Mouse (Mus musculus) heart, embryonic 10.5 days (tissue): ENCODE data around the gene Krt42. TPM values are rescaled to one million over a fixed set of nuclear protein-coding genes. Genes with fewer than 3 reads are reported as not detected.
"Not testable (repeated sequence)": the region's sequence is repeated elsewhere in the genome, so short reads cannot be mapped to it uniquely, and the experiment has no call there.

Source experiments
- DNase-seq: peaks from one replicate; pipeline ENCODE4 v3.0.0-alpha.2; 2017; ENCODE audit warnings: low spot score
- H3K27ac ChIP-seq: fragments of 300-500 bp; sonication (generic); 2 replicates; pipeline ENCODE4 v1.5.1; 2016; ENCODE audit warnings: mild to moderate bottlenecking
- H3K27me3 ChIP-seq: fragments of 300-500 bp; sonication (generic); 2 replicates; pipeline ENCODE4 v1.6.1; 2016; ENCODE audit warnings: mild to moderate bottlenecking; ENCODE audit not compliant: poor library complexity, insufficient read depth, severe bottlenecking
- H3K36me3 ChIP-seq: fragments of 300-500 bp; sonication (generic); 2 replicates; pipeline ENCODE4 v1.6.1; 2016; ENCODE audit warnings: mild to moderate bottlenecking, moderate library complexity
- H3K4me1 ChIP-seq: fragments of 300-500 bp; sonication (generic); 2 replicates; pipeline ENCODE4 v1.6.1; 2016; ENCODE audit warnings: mild to moderate bottlenecking
- H3K4me3 ChIP-seq: fragments of 300-500 bp; sonication (generic); 2 replicates; pipeline ENCODE4 v1.5.1; 2016; ENCODE audit warnings: mild to moderate bottlenecking, moderate library complexity
- H3K9me3 ChIP-seq: fragments of 300-500 bp; sonication (generic); 2 replicates; pipeline ENCODE4 v1.6.1; 2016; ENCODE audit warnings: mild to moderate bottlenecking, moderate library complexity
- WGBS: fragments of 180-500 bp; shearing (Covaris S2); methylation state at CpG from one replicate; pipeline ENCODE4 v1.1.7; 2016; 5-methylcytosine and 5-hydroxymethylcytosine counted together
- polyA plus RNA-seq: library from polyadenylated mRNA; unstranded; fragments of >200 nt; fragmentation: Nextera tagmentation; extraction: Ambion mirVana; gene quantifications from 2 replicates; pipeline ENCODE4 v1.2.1, GENCODE M21; 2016

The Krt42 gene
- polyA plus RNA-seq, 1 experiment from 2014 or later: not detected

DNA sequence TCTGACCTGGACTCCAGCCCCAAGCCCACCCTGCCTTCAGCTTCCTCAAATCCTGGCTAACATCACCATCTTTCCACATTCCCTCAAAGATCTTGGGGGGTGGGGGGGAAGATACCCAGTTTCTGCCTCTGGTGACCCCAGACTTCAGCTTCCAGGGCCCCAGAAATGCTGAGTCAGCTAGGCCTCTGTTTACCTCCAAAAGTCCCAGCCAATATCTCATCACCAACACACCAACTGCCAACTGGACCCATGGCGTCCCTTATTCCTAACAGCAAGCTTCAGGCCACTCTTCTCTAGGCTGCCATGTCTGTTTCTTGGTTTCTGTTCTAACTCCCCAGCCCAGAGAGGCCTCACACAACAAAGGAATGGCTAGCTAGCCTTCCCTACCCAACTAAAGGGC is 2.2 kb upstream of the Krt42 start:
- H3K27me3 ChIP-seq: peaks cover 26% of the 10 kb centered on the region; the same call in 1 of the 2 replicates
- WGBS: 79% methylated on average over 1 of the region's 1 CpGs
- H3K36me3 ChIP-seq: no peaks in the 10 kb centered on the region
- H3K27ac ChIP-seq: no peak overlapping the region
- DNase-seq: no peak
- no peak overlapping the region for H3K4me3 ChIP-seq
- no peaks in the 10 kb centered on the region for H3K9me3 ChIP-seq
- H3K4me1 ChIP-seq: peaks cover 5% of the 10 kb centered on the region

GRCm38 (mm10) chr11:100262058-100262980 is 7.4 kb downstream of the Krt42 start:
- WGBS: 20% methylated on average over 13 of the region's 13 CpGs

GRCm38 (mm10) chr11:100261235-100261605 is 8.5 kb downstream of the Krt42 start:
- H3K4me1 ChIP-seq: peaks cover 9% of the 10 kb centered on the region
- no peak overlapping the region for H3K27ac ChIP-seq
- H3K9me3 ChIP-seq: no peaks in the 10 kb centered on the region
- no peak overlapping the region for H3K4me3 ChIP-seq
- peaks cover 46% of the 10 kb centered on the region for H3K27me3 ChIP-seq
- WGBS: 76% methylated on average over 9 of the region's 9 CpGs
- DNase-seq: no peak
- H3K36me3 ChIP-seq: no peaks in the 10 kb centered on the region

More at GRCm38 (mm10) chr11:100262058-100262980, 7.4 kb downstream of the Krt42 start:
- Histone ChIP-seq H3K27me3 (peaks cover 44% of the 10 kb centered on the region), H3K4me3 (no peak overlapping the region), H3K9me3 (no peaks in the 10 kb centered on the region), H3K36me3 (no peaks in the 10 kb centered on the region), H3K4me1 (peaks cover 9% of the 10 kb centered on the region), H3K27ac (no peak overlapping the region)
- DNase-seq: no peak

- 78% methylated on average over 21 of the region's 21 CpGs for WGBS
- Histone ChIP-seq H3K36me3 (no peaks in the 10 kb centered on the region), H3K4me1 (peaks cover 9% of the 10 kb centered on the region), H3K27ac (no peak within 1 kb of the TSS), H3K4me3 (no peak within 1 kb of the TSS), H3K9me3 (no peaks in the 10 kb centered on the region), H3K27me3 (peaks cover 49% of the 10 kb centered on the region)
- DNase-seq: no peak
These were observed 9.0 kb downstream of the Krt42 start, which contains the start of gene Krt17 for GRCm38 (mm10) chr11:100260514-100261234. Gene Krt17, minus strand, starts transcription at chr11:100261029.

DNA sequence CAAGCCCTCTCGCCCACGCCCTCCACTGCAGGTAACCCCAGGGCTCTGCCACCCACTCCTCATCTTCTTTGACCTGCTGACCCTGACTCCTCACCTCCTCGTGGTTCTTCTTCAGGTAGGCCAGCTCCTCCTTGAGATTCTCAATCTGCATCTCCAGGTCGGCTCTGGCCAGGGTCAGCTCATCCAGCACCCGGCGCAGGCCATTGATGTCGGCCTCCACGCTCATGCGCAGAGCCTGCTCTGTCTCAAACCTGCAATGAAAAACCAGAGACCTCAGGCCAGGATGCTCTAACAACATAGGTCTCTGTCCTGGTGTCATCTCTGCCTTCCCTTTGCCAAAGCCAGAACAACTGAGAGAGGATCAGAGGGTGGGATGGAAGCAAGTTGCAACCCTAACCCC is 10.6 kb downstream of the Krt42 start:
- H3K27ac ChIP-seq: no peak overlapping the region
- no peak overlapping the region for H3K4me3 ChIP-seq
- 93% methylated on average over 9 of the region's 9 CpGs for WGBS
- DNase-seq: no peak
- H3K27me3 ChIP-seq: peaks cover 41% of the 10 kb centered on the region
- H3K36me3 ChIP-seq: no peaks in the 10 kb centered on the region
- no peaks in the 10 kb centered on the region for H3K9me3 ChIP-seq
- H3K4me1 ChIP-seq: peaks cover 11% of the 10 kb centered on the region

GRCm38 (mm10) chr11:100257967-100258366 is 11.7 kb downstream of the Krt42 start:
- Histone ChIP-seq H3K4me1 (peaks cover 11% of the 10 kb centered on the region), H3K4me3 (no peak overlapping the region), H3K27me3 (peaks cover 36% of the 10 kb centered on the region), H3K36me3 (no peaks in the 10 kb centered on the region), H3K27ac (no peak overlapping the region), H3K9me3 (no peaks in the 10 kb centered on the region)
- DNase-seq: no peak
- 95% methylated on average over 1 of the region's 1 CpGs for WGBS

DNA sequence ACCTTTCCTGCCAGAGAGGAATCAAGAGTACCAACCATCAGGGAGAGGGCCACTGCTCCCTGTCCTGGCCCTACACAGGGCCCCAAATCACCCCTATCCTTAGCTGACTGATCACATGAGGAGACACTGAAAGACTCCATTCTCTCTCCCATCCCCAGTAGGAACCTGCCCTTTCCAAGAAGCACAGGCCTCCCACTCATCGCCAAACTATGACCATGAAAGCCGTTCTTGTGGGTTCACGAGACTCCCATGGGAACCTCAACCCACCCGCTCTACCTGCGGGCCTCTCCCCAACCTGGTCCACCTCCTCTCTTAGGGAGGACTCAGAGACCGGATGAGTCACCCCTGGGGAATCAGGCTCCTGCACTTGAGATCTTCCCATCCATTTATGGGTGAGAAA is 14.2 kb downstream of the Krt42 start:
- Histone ChIP-seq H3K27me3 (peaks cover 22% of the 10 kb centered on the region; the same call in 1 of the 2 replicates), H3K4me1 (0 out of 2 replicates have a peak, but pooled peaks cover 3% of the 10 kb centered on the region), H3K27ac (no peak overlapping the region), H3K4me3 (no peak overlapping the region), H3K9me3 (no peaks in the 10 kb centered on the region), H3K36me3 (no peaks in the 10 kb centered on the region)
- WGBS: 83% methylated on average over 6 of the region's 6 CpGs
- DNase-seq: no peak

- DNase-seq: no peak
- Histone ChIP-seq H3K27ac (no peak overlapping the region), H3K4me1 (0 out of 2 replicates have a peak, but pooled peaks cover 3% of the 10 kb centered on the region), H3K4me3 (no peak overlapping the region), H3K36me3 (no peaks in the 10 kb centered on the region), H3K9me3 (no peaks in the 10 kb centered on the region), H3K27me3 (peaks cover 14% of the 10 kb centered on the region; the same call in 1 of the 2 replicates)
- 56% methylated on average over 5 of the region's 5 CpGs for WGBS
These were observed 15.1 kb downstream of the Krt42 start for GRCm38 (mm10) chr11:100254360-100255090.

DNA sequence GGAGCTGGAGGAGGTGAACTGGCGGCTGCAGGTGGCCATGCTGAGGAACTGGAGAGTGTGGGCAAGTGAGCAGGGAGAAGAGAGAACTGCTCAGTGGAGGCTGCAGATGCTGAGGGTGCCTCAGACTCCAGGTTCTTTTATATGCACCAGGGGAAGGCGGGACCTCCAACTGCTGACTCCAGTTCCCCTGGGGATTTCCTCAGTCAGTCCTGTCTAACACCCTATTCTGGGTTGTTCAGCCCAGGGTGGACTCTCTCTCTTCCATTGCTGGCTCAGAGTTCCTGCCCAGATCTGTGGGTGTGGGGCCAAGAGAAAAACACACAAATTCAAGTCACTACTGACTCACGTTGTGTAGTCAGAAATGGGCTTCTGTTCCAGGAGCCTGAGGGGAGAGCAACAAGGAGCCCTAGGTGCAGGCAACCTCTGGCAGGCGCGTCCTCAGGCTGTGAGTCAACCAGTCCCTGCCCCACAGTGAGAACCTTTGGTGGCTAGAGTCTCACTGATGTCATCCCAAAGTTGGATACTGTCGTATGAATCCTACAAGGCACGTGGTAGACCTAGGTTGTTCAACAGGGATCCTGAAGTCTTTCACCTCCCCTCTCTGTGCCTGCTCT is 20.7 kb downstream of the Krt42 start, which contains the start of gene Krt16:
Gene Krt16, minus strand, starts transcription at position 51 of the 614 bp plus-strand sequence.
- Histone ChIP-seq H3K27me3 (0 out of 2 replicates have a peak, but pooled peaks cover 4% of the 10 kb centered on the region), H3K4me3 (no peak within 1 kb of the TSS), H3K27ac (no peak within 1 kb of the TSS), H3K36me3 (no peaks in the 10 kb centered on the region), H3K9me3 (no peaks in the 10 kb centered on the region), H3K4me1 (no peaks in the 10 kb centered on the region)
- peak; percentile 63 for DNase-seq
- 83% methylated on average over 7 of the region's 7 CpGs for WGBS

GRCm38 (mm10) chr11:100246471-100246870 is 23.2 kb downstream of the Krt42 start:
- H3K36me3 ChIP-seq, H3K27me3 ChIP-seq, H3K27ac ChIP-seq, H3K9me3 ChIP-seq, H3K4me1 ChIP-seq, H3K4me3 ChIP-seq: not testable (repeated sequence)
- DNase-seq: peak; percentile 46
- WGBS: 64% methylated on average over 7 of the region's 7 CpGs

GRCm38 (mm10) chr11:100240272-100240671 is 29.4 kb downstream of the Krt42 start:
- not testable (repeated sequence) for H3K9me3 ChIP-seq, H3K36me3 ChIP-seq, H3K27ac ChIP-seq, DNase-seq, H3K4me1 ChIP-seq, H3K27me3 ChIP-seq, H3K4me3 ChIP-seq
- 80% methylated on average over 4 of the region's 4 CpGs for WGBS

DNA sequence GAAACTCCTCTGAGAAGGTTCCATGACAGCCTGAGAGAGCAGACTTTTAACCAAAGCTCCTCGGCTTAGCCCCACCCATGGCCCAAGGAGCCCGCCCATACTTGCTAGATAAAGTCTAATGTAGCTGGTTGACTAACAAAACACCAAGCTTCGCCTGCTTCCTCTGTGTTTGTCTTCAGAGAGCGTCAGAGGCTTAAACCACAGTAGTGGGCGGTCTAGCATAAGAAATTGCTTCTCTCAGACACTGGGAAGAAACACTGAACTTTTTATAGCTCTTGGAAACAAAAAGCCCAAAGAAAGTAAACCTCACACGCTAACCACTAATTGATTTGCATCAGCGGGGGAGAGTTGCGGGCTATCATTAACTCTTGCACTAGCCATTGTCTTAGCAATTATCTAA is 47.9 kb downstream of the Krt42 start:
- Histone ChIP-seq H3K4me1 (0 out of 2 replicates have a peak, but pooled peaks cover 4% of the 10 kb centered on the region), H3K4me3 (no peak overlapping the region), H3K9me3 (no peaks in the 10 kb centered on the region), H3K36me3 (no peaks in the 10 kb centered on the region), H3K27me3 (no peaks in the 10 kb centered on the region), H3K27ac (no peak overlapping the region)
- DNase-seq: no peak
- 71% methylated on average over 8 of the region's 8 CpGs for WGBS
